Comparison of ENCODE assay signal across 27 mouse cellular contexts in the genomic region with DNA sequence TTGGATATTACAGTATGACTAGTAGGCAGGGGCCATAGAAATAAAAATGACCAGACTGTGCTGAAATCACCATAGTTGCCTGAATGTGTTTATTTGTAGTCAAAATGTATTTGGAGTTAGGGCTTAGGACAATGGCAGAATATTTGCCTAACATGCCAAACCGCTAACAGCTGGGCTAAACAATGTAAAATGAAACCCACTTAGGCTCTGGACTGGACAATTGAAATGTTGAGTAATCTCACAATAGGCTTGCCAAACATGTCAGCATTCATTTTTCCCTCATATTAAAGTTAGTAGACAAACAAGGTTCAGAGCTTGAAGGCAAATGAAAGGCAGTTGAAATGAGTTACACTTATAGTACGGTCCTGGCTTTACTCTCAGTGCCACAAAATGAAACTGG.
DNase-seq lines count a peak whose midpoint lies in the region; ATAC-seq and TF ChIP-seq lines count a peak whose summit lies in the region.
"Had no signal": no experiment of that assay in that cellular context is flagged by ENCODE, and none has a peak within 500 bp of the region (broad histone marks: within the 10 kb centered on the region; RNA-seq: fewer than 3 reads in every experiment).

No protein-coding gene starts in this region.

- H3K36me3 ChIP-seq in lung, postnatal 0 days (ENCODE audit: insufficient read depth, low read length), result no peaks in the 10 kb centered on the region
- H3K36me3 ChIP-seq: heart, embryonic 13.5 days had no signal

- H3K4me3 ChIP-seq in lung, postnatal 0 days (ENCODE audit: low read depth, low read length), result no peak overlapping the region
- H3K4me3 ChIP-seq: heart, adult 2 months; heart, embryonic 10.5 days; heart, embryonic 13.5 days had no signal

- no peaks in the 10 kb centered on the region for H3K9me3 ChIP-seq in lung, postnatal 0 days (ENCODE audit: low read length)

- DNase-seq in lung, postnatal 0 days (ENCODE audit: low spot score), result peak; percentile 5
- no peak for DNase-seq in lung, postnatal 4 days
- DNase-seq in Muller cell, postnatal 12 days (ENCODE audit: inconsistent ontology term), result peak; percentile 17
- peak; percentile 57 for DNase-seq in fibroblast of lung, adult 2 months (ENCODE audit: low read depth)
- no peak for DNase-seq in layer of hippocampus, postnatal 25 days (ENCODE audit: extremely low spot score in 1 of 2, low spot score in 1 of 2)
- no peak for DNase-seq in thymus, postnatal 4 days
- DNase-seq: adrenal gland, adult 8-10 months; adrenal gland, postnatal 25 days; B cell, adult 2 months; cerebellum, adult 11-12 months; cerebellum, adult 8-10 months; cerebellum, postnatal 10 days; cerebellum, postnatal 36 days; embryo, embryonic 11 days; gastrocnemius, postnatal 36 days; heart, adult 2 months; heart, postnatal 14 days; heart, postnatal 4 days had no signal

- no peak overlapping the region for H3K9ac ChIP-seq in lung, postnatal 0 days (replicated peaks; ENCODE audit: low read depth)
- H3K9ac ChIP-seq: heart, embryonic 13.5 days; hindbrain, embryonic 14.5 days had no signal

- no peak for TF ChIP-seq CTCF in lung, postnatal 0 days (IDR thresholded peaks at IDR 0.05)

- no peak for ATAC-seq in lung, postnatal 0 days
- ATAC-seq: CD4-positive, CD25-positive, alpha-beta regulatory T cell, adult 4 months; forebrain, embryonic 14.5 days; hindbrain, postnatal 0 days; inflammation-experienced regulatory T-cells, adult 6 months; intestine, embryonic 16.5 days; Patski had no signal

- H3K27me3 ChIP-seq in lung, postnatal 0 days (replicated peaks; ENCODE audit: insufficient read depth, low read length), result no peaks in the 10 kb centered on the region
- H3K27me3 ChIP-seq: heart, embryonic 13.5 days had no signal

- H3K4me2 ChIP-seq in lung, postnatal 0 days (replicated peaks; ENCODE audit: low read depth, low read length), result no peak overlapping the region
- H3K4me2 ChIP-seq: heart, embryonic 13.5 days; hindbrain, embryonic 14.5 days had no signal

- no peak for TF ChIP-seq EP300 in lung, postnatal 0 days (IDR thresholded peaks at IDR 0.05)

- WGBS in lung, postnatal 0 days, result 76% methylated on average over 2 of the region's 2 CpGs

- no peaks in the 10 kb centered on the region for H3K4me1 ChIP-seq in lung, postnatal 0 days (ENCODE audit: insufficient read depth, low read depth, low read length)
- H3K4me1 ChIP-seq: heart, embryonic 10.5 days; heart, embryonic 13.5 days had no signal

- H3K27ac ChIP-seq in lung, postnatal 0 days (ENCODE audit: low read length), result no peak overlapping the region
- H3K27ac ChIP-seq: heart, adult 2 months; heart, embryonic 10.5 days; heart, embryonic 13.5 days; hindbrain, embryonic 14.5 days; hindbrain, postnatal 0 days had no signal

Comparison
In these comparisons a context has a peak if more than half of its experiments do, and no peak if none do; other contexts are left out.
1. DNase-seq: peak in lung, postnatal 0 days (single experiment), Muller cell, postnatal 12 days (single experiment) and fibroblast of lung, adult 2 months (single experiment); none in lung, postnatal 4 days (0 of 2), layer of hippocampus, postnatal 25 days (0 of 2) and thymus, postnatal 4 days (single experiment).